Mouse (Mus musculus) central nervous system, embryonic 14 days (tissue): Measurements from ENCODE around the gene Cyp2j5. TPM values are rescaled to one million over a fixed set of nuclear protein-coding genes. Genes with fewer than 3 reads are reported as not detected.

Experiments used
- polyA plus RNA-seq: library from polyadenylated mRNA; depleted of rRNA; stranded (reverse); fragments of >200 nt; gene quantifications from 2 replicates; pipeline ENCODE4 v1.2.3, GENCODE M21; 2012; rRNA removed

Cyp2j5 gene
- not detected in 2 replicates for polyA plus RNA-seq

GRCm38 (mm10) chr4:96663991-96664390, at the start of gene Cyp2j5:
Gene Cyp2j5 (minus strand): TSS chr4:96664154.

GRCm38 (mm10) chr4:96590911-96591790, 72.8 kb downstream of the Cyp2j5 start, which contains the start of gene Cyp2j9:
Gene Cyp2j9 (minus strand): TSS chr4:96591578.

Other genes starting within 250 kb of the Cyp2j5 start
- gene Cyp2j8, start 156.8 kb downstream of the Cyp2j5 start, polyA plus RNA-seq = 0.04 and 0.10 TPM in 2 replicates
- 3.1 and 4.2 TPM in 2 replicates for gene Cyp2j6, start 110.5 kb downstream of the Cyp2j5 start, polyA plus RNA-seq
- gene Cyp2j9, start 72.6 kb downstream of the Cyp2j5 start, polyA plus RNA-seq = 2.5 and 2.7 TPM in 2 replicates
- gene Gm12695, start 121.0 kb upstream of the Cyp2j5 start, polyA plus RNA-seq = not detected in 2 replicates